Mouse (Mus musculus): Measurements from ENCODE around the gene Auts2.

The Auts2 gene

DNA sequence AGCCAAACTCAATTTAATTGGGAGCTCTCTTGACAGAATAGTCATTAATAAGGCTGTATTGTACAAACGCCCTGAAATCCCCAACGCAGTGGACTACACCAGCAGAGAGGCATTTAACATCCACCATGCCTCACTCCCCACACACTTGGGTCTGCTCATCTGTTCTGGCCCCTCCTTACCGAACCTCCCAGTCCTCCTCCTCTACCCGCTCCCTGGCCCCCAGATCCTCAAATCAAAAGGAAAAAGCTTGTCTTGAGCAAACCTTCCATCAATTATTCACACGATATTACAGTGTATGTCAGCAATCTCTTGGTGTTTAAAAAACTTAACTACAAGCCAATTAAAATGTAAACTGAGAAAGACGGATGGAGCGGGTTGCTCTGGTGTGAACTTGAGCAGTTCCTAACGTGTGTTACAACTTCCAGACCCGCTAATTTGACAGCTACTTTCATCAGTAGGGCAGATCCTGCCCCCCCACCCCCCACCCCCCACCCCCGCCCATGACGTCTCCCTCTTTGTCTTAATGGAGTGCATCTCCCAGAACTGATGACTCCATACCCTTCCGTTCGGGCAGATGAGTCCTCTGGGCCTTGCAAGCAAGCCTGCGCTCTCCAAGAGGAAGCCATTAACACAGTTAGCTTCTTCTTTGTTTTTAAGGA is 703.4 kb downstream of the Auts2 start:
- DNase-seq (ENCODE audit: low read depth, low spot score): no peak

- DNase-seq (ENCODE audit: low read depth, low spot score): no peak
These were observed 704.1 kb downstream of the Auts2 start for GRCm38 (mm10) chr5:131839023-131839422.

- no peak for DNase-seq (ENCODE audit: low read depth, low spot score)
These were observed 705.1 kb downstream of the Auts2 start for GRCm38 (mm10) chr5:131838064-131838463.

GRCm38 (mm10) chr5:131836014-131836735 is 707.0 kb downstream of the Auts2 start:
- no peak for DNase-seq (ENCODE audit: low read depth, low spot score)

DNA sequence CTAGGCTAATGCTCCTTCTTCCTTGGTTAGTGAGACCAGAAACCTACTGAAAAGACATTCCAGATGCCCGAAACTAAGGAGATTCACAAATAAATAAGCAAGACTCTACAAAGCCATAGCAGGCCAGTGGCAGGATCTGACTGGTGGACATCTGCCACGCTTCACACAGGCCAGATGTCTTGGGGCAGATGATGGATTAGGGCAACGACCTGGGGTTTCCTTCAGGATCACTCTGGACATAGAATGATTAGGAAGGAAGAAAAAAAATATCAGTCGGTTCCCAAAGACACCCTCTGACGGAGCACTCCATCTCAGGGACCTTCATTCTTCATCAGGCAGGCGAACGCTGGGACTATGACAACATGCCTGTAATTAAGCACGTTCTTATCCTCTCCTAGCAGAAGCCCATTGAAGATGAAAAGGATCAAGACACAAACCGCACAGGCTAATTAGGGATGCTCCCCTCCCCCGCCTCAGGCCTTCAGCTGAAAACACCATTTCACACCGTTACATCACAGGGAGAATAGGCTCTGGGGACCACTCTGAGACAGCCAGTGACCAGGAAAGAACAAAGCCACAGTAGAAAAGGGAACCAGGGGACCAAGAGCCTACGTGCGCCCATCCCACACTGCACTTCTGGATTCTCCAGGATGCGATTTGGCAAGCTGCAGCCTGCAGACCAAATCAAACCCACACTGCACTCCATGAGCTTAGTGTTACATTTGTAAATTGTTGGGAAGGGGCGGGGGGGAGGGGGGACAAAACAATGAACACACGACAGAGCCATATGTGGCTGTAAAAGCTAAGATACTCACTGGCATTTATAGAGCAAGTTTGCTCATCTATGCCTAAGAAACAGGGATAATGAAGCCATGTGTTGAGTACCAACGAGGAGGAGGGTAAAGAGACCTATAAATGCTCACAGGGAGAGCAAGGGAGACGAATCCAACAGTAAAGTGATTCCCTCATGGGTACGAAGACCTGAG is 710.0 kb downstream of the Auts2 start:
- DNase-seq (ENCODE audit: low read depth, low spot score): no peak

DNA sequence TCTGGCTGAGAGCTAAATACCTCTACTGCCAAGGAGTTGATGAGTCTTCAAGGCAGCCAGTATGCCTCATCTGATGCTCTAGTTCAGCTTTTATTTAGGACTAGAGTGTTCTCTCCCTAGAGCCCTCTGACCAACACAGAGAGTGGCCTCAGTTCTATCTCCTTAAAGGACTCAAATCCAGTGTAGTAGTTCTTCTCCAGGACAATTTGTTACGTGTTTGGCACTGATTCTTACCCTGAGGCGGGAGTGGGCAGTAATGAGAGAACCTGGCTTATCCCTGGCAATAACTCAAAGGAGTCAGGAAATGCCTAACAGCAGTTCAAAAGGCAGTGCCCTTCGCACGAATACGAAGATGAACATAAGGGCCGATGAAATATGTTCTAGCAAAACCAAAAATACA is 713.0 kb downstream of the Auts2 start:
- peak; percentile 40 for DNase-seq (ENCODE audit: low read depth, low spot score)

DNA sequence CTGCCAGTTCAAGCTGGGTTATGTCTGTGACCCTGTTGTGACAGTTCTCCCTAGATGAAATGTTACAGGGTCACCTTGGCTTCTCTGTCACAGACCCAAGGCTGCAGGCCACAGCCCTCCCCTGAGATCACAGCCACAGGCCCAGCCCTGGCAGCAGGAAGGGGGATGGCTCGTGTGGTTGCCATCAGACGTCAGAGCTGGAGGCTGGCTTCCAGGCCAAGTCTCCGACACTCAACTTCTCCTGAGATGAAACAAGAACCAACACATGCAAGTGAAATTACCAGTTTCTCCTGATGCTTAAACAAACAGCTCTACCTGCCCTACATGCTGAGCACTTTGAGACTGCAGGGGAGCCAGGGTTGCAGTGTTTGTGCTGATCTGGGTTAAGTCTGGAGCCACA is 713.9 kb downstream of the Auts2 start:
- peak; percentile 36 for DNase-seq (ENCODE audit: low read depth, low spot score)

- DNase-seq (ENCODE audit: low read depth, low spot score): no peak
These were observed 714.5 kb downstream of the Auts2 start for GRCm38 (mm10) chr5:131828607-131829006.

DNA sequence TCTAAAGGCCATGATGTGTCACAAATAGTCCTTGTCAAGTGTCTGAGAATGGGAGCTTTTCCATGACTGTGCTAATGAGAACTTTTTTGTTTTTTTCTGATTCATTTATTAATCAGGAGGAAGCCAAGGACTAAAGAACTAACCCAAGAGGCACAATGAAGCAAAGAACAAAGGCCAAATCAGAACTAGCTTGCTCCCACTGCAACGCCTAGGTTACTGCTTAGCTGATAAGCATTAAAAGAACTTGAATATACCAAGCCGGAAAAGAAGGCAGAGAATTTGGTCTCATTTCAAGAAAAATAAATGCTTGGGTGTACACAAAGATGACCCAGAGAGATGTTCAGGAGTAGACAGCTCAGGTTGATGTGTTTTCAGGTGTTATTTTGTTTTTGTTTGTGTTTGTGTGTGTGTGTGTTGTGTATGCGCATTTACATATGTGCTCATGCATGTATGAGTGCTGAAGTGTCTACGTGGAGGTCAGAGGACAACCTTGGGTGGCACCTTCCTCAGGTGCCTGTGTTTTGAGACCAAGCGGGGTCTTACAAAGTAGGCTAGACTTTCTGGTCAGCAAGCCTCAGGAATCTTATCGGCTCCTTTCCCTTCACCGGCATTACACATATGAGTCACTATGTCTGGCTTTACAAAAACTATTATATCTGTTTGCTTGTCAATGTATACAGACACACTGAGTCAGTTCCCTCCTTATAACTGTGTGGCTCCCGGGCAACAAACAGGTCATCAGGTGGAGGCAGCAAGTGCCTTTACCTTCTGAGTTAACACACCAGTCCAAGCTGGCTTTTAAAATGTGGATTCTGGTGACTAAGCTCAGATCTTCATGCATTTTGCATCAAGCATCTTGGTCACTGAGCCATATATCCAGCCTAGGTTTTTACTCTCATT is 716.5 kb downstream of the Auts2 start:
- DNase-seq (ENCODE audit: low read depth, low spot score): no peak

- DNase-seq (ENCODE audit: low read depth, low spot score): no peak
These were observed 717.7 kb downstream of the Auts2 start for GRCm38 (mm10) chr5:131825421-131825820.

DNA sequence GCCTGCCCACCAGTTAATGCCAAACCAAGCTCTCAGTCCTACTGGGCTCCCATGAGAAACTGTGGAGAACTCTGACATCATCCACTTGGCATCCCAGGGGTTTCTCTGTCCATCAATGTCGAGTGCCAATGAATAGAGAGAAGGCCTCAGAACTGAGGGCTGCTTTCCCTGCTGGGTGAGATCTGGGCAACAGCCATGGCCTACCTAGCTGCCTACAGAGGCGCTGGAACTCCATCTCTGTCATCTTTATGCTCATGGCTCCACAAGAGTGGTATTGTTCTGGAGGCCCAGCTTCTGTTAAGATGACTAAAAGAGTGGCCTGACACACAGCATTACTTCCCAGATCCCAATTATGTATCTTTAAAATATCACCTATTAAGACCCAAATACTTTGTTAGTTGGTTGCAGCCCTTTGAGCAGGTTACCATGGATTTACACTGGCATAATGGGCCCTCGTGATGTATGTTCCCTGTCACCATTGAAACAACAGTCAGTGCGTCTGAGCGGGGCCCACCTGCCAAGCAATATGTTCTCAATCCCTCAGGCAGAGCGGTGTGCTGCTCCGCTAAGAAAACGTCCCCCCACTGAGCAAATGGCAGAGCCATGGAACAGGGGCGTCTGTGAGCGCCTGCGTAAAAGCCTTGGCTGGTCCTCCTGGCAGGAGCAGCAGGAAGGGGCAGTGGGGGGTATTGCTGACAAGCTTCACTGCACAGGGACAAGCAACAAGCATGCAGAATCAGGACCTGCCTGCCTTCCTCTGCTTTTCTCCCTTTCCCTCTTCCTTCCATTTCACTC is 718.8 kb downstream of the Auts2 start:
- DNase-seq (ENCODE audit: low read depth, low spot score): no peak

DNA sequence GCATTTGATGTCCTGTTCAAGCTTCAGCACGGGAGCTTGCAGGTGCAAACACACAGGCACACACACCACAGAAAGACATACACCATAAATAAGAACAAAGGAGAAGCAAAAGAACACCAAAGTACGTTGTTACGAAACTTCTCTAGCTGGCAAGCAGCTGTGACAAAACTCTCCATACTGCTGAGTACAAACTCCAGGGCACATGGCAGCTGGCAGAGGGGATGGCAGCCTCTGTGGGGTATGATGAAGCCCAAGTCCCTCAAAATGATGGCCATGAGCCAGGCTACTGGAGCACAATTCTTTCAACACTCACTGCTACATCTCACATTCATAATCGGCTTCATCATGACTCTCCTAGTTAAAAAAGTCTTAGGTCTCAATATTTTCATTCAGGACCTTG is 721.7 kb downstream of the Auts2 start:
- DNase-seq (ENCODE audit: low read depth, low spot score): no peak

DNA sequence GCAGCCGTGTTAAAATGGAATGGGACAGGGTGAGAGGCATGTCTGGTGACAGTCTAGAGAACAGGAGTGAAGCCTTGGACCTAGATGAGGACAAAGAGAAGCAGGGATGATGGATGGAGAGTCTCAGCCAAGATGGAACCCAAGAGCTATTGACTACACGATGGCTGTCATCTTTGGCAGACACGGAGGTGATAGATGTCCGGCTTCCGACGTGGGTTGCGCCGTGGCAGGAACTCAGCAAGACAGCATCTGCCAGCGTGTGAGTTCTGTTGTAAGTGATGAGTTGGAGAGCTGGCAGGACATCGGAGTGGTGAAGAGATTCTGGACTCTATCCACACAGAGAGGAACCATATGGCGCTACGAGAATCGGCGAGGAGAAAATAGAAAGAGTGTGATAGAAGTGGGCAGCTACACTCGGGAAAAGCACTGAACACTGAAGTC is 723.9 kb downstream of the Auts2 start:
- DNase-seq (ENCODE audit: low read depth, low spot score): no peak

- DNase-seq (ENCODE audit: low read depth, low spot score): no peak
These were observed 727.6 kb downstream of the Auts2 start for GRCm38 (mm10) chr5:131815498-131815897.

GRCm38 (mm10) chr5:131814503-131815003 is 728.6 kb downstream of the Auts2 start:
- peak; percentile 77 for DNase-seq (ENCODE audit: low read depth, low spot score)

GRCm38 (mm10) chr5:131813952-131814502 is 729.1 kb downstream of the Auts2 start:
- no peak for DNase-seq (ENCODE audit: low read depth, low spot score)

- DNase-seq (ENCODE audit: low read depth, low spot score): peak; percentile 15
These were observed 729.8 kb downstream of the Auts2 start for GRCm38 (mm10) chr5:131813331-131813781.

DNA sequence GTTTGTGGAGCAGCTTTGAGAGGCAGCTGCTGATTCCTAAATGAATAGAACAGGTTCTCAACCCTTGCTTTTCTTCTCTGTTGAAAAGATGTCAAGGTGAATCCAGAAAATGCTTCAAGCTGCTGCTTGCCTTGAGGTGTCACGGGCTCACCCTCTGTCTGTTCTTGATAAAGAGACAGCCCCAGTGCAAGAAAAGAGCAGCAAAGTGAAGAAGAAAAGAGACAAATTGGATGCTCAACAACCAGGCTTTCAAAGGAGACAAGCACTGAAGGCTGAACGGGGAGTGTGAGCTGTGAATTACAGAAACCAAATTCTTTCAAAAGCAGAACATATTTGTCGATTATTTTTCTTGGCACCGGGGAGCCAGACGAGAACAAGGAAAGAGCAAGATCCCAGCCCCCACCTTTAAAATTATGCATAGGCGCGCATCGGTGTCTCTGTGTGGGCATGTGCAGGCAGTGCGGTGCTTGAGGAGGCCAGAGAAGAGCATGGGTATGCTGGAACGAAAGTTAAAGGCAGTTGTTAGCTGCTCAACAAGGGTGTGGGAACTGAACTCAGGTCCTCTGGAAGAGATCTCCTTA is 730.6 kb downstream of the Auts2 start:
- DNase-seq (ENCODE audit: low read depth, low spot score): no peak

- no peak for DNase-seq (ENCODE audit: low read depth, low spot score)
These were observed 736.8 kb downstream of the Auts2 start for GRCm38 (mm10) chr5:131806350-131806749.

Measured in skeletal muscle tissue, adult 2 months (tissue).